Mouse (Mus musculus): Measurements from ENCODE around the gene Sart3.
A peak's percentile ranks its signal among the peaks of the same experiment; 100 is the strongest.

Gene Sart3

DNA sequence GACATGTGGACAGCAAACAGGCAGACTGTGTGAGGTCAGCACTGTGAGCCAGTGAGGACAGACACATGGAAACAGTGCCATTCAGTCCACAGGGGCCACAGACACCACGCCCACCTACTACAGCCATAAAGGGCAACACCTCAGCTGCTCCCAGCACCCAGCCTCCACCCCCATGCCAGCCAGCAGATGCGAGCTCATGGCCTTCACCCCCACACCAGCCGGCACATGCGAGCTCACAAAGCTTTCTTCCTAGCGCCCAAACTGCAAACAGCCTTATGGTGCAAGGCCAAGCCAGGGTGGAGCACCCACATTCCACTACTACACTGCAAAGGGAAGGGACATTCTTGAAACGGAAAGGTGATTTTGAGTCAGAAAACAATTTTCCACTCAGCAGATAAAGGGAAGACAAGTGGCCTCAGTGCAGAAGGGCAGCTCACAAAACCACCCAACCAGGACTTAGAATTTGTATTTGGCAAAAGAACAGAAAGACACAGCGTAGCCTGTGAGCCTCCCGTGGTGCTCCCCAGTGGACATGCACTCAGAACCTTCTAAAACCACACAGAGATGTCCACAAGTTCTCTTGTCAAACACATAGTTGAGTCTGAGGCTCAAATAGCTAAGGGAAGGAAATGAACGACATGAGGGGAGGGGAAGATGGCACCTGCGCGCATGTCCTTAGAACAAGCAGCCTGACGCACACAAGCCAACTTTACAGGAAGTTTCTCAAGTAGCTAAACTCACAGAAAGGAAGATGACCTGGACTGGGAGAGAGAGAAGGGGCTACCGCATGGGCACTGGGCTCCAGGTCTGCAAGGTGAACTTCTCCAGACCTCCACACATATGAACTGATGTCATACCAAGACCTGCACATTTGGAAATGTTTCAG lies 6.4 kb downstream of the Sart3 start:
- no peak for DNase-seq (ENCODE audit: low read depth)

GRCm38 (mm10) chr5:113764426-113764825 lies 7.9 kb downstream of the Sart3 start:
- DNase-seq (ENCODE audit: low read depth), result no peak

- DNase-seq (ENCODE audit: low read depth), result no peak
Observed at GRCm38 (mm10) chr5:113761585-113761984, 10.7 kb downstream of the Sart3 start.

DNA sequence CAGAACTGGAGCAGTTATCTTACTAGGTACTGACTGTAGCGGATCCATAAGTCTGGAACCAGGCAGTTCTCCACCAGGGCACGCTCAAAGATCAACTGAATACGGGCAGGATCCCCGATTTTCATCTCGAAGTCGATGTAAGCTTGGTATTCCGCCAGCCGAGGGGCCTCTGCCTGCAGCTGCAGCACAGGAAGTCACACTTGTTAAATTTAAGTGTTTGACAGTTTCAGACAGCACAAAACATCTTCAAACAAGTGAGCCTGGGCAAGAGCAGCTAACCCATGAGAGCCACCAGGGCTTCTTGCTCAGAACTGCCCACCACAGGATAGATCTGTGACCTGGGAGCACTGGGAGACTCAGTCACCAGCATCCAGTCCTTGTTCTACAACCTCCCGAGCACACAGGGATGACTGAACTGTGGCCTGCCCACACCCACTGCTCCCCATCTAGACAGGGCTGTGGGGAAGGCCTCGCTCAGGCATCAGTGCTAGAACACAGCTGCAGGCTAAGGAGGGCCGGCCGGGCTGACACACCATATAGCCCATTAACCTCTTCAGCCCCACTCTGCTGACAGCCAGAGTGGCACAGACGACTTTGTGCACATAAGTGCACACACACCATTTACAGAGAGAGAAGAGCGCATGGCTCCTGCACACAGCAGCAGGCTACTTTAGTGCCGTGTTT lies 16.8 kb downstream of the Sart3 start:
- no peak for DNase-seq (ENCODE audit: low read depth)

- no peak for DNase-seq (ENCODE audit: low read depth)
Observed at GRCm38 (mm10) chr5:113751521-113752157, 20.7 kb downstream of the Sart3 start.

DNA sequence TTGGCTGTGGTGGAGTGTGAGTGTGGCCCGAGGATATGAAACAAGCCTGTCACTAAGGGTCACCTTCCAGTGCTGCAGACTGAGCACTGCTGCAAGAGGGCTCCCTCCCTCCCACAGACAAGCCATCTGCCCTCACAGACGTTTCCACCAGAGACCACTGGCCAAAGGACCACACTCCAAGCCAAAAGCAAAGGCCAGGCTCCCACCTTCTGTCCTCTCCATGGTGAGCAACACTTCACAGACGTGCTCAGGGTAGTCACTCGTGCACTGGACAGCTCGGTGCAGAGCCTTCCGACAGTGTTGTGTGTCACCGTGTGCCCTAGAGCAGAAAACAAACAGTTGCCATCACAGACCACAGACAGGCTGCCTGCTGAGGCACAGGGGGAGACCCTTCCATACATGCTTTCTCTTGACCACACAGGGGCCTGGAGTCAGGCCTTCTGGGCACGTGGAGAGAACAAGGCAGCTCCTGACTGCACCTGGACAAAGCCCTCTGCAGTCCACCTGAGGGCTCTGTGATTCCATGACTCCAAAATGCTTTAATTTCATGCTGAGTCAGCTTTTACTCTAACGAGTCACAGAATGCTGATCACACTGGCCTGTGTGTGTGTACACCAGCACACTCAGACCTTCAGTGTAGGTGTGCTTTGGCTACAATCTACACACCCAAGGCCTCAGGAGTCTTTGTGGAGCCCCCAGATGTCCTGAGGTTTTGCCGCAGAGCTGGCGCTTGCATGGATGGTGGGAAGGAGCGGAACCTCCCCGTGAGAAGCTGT lies 23.6 kb downstream of the Sart3 start:
- no peak for DNase-seq (ENCODE audit: low read depth)

DNA sequence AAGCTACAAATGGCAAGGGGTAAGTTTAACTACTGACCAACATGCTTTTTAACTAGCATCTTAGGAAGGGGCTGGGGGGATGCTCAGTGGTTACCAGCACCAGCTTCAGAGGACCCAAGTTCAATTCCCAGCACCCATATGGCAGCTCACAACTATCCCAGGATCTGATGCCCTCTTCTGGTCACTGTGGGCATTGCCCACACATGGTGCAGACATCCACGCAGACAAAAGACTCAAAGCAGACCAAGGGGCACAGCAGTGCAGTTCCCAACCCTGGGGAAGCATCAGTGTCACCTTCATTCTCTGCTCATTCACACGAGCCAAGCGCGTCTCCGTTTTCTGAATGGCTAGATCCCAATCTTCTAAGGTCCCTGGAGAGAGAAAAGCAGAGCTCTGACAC lies 24.7 kb downstream of the Sart3 start:
- no peak for DNase-seq (ENCODE audit: low read depth)

DNA sequence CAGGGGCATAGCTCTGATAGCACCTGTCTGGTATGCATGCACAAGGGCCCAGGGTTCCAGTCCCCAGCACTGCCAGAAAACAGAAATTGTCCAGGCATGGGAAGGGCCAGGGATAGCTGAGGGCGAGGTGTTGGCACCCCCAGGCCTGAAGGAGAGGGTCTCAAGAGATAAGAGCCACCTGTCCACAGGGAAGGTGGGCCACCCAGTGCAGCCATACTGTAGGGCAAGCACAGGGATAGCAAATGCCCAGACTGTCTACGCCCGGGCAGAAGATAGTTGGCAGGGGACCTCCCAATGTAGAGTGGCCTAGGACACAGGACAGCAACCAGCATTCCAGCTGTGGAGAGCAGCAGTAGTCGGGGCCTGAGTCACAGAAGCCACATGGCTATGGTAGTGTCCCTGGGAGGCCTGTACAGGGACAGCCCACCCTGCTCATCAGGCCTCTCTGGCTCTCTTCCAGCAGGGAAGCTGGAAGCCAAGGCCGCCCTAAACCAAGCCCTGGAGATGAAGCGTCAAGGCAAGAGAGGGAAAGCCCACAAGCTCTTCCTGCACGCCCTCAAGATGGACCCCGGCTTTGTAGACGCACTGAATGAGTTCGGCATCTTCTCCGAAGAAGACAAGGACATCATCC lies 34.6 kb downstream of the Sart3 start:
- no peak for DNase-seq (ENCODE audit: low read depth)

DNA sequence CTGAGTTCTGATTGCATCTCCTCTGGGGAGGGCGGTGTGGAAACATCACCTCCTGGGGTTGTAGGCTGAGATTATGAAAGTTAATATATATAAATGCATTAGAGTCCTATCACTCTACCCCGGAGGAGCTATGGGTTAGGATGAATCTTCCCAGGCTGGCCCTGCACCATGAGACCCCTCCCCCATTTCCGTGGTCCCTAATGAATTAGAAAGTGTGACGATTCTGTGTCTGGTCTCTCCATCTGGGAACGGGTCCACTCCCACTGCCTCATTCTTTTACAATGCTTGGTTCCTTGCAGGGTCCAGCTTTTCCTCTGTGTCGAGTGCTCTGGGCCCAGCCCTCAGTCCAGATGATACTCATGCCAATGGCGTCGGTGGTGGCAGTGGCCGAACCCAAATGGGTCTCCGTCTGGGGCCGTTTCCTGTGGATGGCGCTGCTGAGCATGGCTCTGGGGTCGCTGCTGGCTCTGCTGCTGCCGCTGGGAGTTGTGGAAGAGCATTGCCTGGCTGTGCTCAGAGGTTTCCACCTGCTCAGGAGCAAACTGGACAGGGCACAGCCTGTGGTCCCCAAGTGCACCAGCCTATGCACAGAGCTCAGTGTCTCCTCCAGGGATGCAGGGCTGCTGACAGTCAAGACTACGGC lies 35.7 kb downstream of the Sart3 start:
- no peak for DNase-seq (ENCODE audit: low read depth)

- no peak for DNase-seq (ENCODE audit: low read depth)
Observed at GRCm38 (mm10) chr5:113736113-113736502, 36.2 kb downstream of the Sart3 start.

- DNase-seq (ENCODE audit: low read depth), result peak; percentile 95
Observed at GRCm38 (mm10) chr5:113735345-113736112, 36.8 kb downstream of the Sart3 start, which contains the start of gene Ficd. Gene Ficd, plus strand, starts transcription at chr5:113735803.

- DNase-seq (ENCODE audit: low read depth), result no peak
Observed at GRCm38 (mm10) chr5:113735023-113735344, 37.3 kb downstream of the Sart3 start.

- DNase-seq (ENCODE audit: low read depth), result no peak
Observed at GRCm38 (mm10) chr5:113734376-113734775, 37.9 kb downstream of the Sart3 start.

GRCm38 (mm10) chr5:113732182-113732581 lies 40.1 kb downstream of the Sart3 start:
- DNase-seq (ENCODE audit: low read depth), result peak; percentile 64

DNA sequence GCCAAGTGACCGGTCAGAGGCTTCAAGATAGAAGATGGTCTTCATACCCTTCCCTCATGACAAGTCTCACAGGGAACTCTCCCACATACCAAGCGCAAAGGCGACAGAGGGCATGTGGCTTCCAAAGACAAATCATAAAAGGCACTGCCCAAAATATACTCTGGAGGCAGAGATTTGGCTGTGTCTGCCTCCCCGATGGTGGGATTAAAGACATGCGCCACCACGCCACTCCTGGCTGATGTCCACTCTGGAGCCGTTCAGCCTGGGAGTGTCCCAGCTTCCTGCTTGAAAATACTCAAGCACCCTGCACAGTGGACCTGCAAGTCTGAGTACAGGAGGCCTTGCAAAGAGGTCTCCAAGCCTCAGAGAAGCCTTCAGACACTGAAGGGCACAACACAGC lies 41.1 kb downstream of the Sart3 start:
- no peak for DNase-seq (ENCODE audit: low read depth)

GRCm38 (mm10) chr5:113730641-113731121 lies 41.6 kb downstream of the Sart3 start:
- no peak for DNase-seq (ENCODE audit: low read depth)

GRCm38 (mm10) chr5:113728691-113729090 lies 43.6 kb downstream of the Sart3 start:
- no peak for DNase-seq (ENCODE audit: low read depth)

DNA sequence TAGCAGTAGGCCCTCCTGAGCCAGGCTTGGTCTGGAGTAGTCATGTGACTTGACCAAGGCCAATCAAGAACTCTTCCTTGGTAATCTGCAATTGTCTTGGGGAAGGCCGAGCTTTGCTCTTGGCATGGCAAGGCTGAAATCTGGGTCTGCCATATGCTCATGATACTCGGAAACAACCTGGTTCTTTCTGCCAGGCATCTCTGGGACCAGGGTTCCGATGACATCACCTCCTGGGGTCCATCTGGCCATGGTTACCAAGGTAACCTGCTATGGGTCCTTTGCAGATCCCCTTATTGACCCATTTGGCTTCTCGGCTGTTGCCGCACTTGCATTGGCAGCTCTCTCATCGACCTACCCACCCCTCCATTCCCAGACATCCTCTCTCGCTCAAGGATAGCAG lies 44.3 kb downstream of the Sart3 start:
- DNase-seq (ENCODE audit: low read depth), result no peak

DNA sequence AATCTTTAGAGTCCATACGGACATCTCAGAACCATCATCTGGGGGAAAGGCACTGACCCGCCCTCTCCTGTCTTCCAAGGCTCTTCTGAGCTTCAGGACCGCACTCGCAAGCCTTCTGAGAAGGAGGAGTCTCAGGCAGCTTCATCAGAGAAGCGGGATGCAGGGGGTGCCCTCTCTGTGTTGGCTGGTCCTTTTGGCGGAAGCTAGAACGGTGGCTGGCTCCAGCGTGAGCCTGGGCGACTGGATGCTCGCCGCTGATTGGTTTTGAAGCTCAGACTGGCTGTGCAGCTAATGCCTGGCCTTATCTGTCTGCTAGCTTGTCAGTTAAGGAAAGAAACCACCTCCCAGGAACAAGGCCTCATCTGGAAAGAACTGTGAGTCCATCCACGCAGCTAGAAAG lies 45.1 kb downstream of the Sart3 start:
- no peak for DNase-seq (ENCODE audit: low read depth)

- no peak for DNase-seq (ENCODE audit: low read depth)
Observed at GRCm38 (mm10) chr5:113726618-113727017, 45.7 kb downstream of the Sart3 start.

All from naive thymus-derived CD4-positive, alpha-beta T cell, adult 2 months (primary cell).